Mouse (Mus musculus) MEL (cell line): Measurements from ENCODE around the gene Epb41l1. TPM values are rescaled to one million over a fixed set of nuclear protein-coding genes. Genes with fewer than 3 reads are reported as not detected.
"Not testable (repeated sequence)": the region's sequence is repeated elsewhere in the genome, so short reads cannot be mapped to it uniquely, and the experiment has no call there.

Experiments used
- DNase-seq: peaks from one replicate; pipeline ENCODE4 v3.0.0; 2011; ENCODE audit warnings: low read depth, low spot score
- H3K27ac ChIP-seq: 2 replicates; pipeline ENCODE4 v1.5.1; 2012; ENCODE audit warnings: low read depth, mild to moderate bottlenecking, control low read depth, low read length, moderate library complexity; ENCODE audit not compliant: control insufficient read depth
- H3K27me3 ChIP-seq, 2 experiments: fragments of 150-350 bp in 1 of 2; sonication (generic) in 1 of 2; 2 replicates each; pipeline ENCODE4 v1.6.1; 2012; ENCODE audit warnings: low read length in 2 of 2, mild to moderate bottlenecking in 2 of 2, improper control_type of control experiment in 1 of 2, moderate library complexity in 1 of 2; ENCODE audit not compliant: insufficient read depth in 2 of 2, control insufficient read depth in 1 of 2
- H3K36me3 ChIP-seq, 2 experiments: 2 replicates each; pipeline ENCODE4 v1.6.1; 2012 to 2014; ENCODE audit warnings: low read length in 2 of 2, improper control_type of control experiment in 1 of 2, inconsistent platforms in 1 of 2, mild to moderate bottlenecking in 1 of 2; ENCODE audit not compliant: insufficient read depth in 2 of 2, control insufficient read depth in 1 of 2
- H3K4me1 ChIP-seq, 2 experiments: fragments of 150-350 bp in 1 of 2; sonication (generic) in 1 of 2; 2 replicates each; pipeline ENCODE4 v1.6.1; 2012; ENCODE audit warnings: low read length in 2 of 2, improper control_type of control experiment in 1 of 2, mild to moderate bottlenecking in 1 of 2; ENCODE audit not compliant: insufficient read depth in 2 of 2, control insufficient read depth in 1 of 2
- H3K4me3 ChIP-seq, 2 experiments: fragments of 150-350 bp in 1 of 2; sonication (generic) in 1 of 2; 2 replicates each; pipeline ENCODE4 v1.5.1; 2012; ENCODE audit warnings: low read depth in 2 of 2, low read length in 2 of 2, mild to moderate bottlenecking in 2 of 2, moderate library complexity in 2 of 2, control low read depth in 1 of 2, improper control_type of control experiment in 1 of 2; ENCODE audit not compliant: control insufficient read depth in 1 of 2, insufficient read depth in 1 of 2
- H3K79me2 ChIP-seq: 2 replicates; pipeline ENCODE4 v1.6.1; 2012; ENCODE audit warnings: mild to moderate bottlenecking, low read length, moderate library complexity; ENCODE audit not compliant: control insufficient read depth, poor library complexity, insufficient read depth
- H3K9ac ChIP-seq: 2 replicates; pipeline ENCODE4 v1.6.1; 2012; ENCODE audit warnings: low read depth, mild to moderate bottlenecking, control low read depth, low read length, moderate library complexity; ENCODE audit not compliant: control insufficient read depth, poor library complexity, severe bottlenecking
- H3K9me3 ChIP-seq: fragments of 150-350 bp; sonication (generic); replicated peaks from 2 replicates; pipeline ENCODE4 v1.6.1; 2012; ENCODE audit warnings: mild to moderate bottlenecking, low read length, improper control_type of control experiment, moderate library complexity; ENCODE audit not compliant: insufficient read depth
- BHLHE40 ChIP-seq: IDR thresholded peaks from 2 replicates; pipeline ENCODE4 v1.6.1; 2012; ENCODE audit warnings: low read depth, mild to moderate bottlenecking, inconsistent platforms, low read length, improper control_type of control experiment, borderline replicate concordance
- CHD2 ChIP-seq: IDR thresholded peaks from 2 replicates; pipeline ENCODE4 v1.6.1; 2011; ENCODE audit warnings: low read length, improper control_type of control experiment
- E2F4 ChIP-seq: IDR thresholded peaks from 2 replicates; pipeline ENCODE4 v1.6.1; 2011; ENCODE audit warnings: low read depth, low read length, improper control_type of control experiment, borderline replicate concordance
- ELF1 ChIP-seq: IDR thresholded peaks from 2 replicates; pipeline ENCODE4 v1.6.1; 2014; ENCODE audit warnings: low read depth, mild to moderate bottlenecking, inconsistent platforms, low read length, improper control_type of control experiment, moderate library complexity
- GATA1 ChIP-seq: IDR thresholded peaks from 2 replicates; pipeline ENCODE4 v1.6.1; 2011; ENCODE audit warnings: low read depth, low read length, improper control_type of control experiment
- HCFC1 ChIP-seq: IDR thresholded peaks from 2 replicates; pipeline ENCODE4 v1.6.1; 2012; ENCODE audit warnings: low read depth, mild to moderate bottlenecking, inconsistent platforms, low read length, improper control_type of control experiment, moderate library complexity
- JUND ChIP-seq: IDR thresholded peaks from 2 replicates; pipeline ENCODE4 v1.6.1; 2011; ENCODE audit warnings: low read depth, mild to moderate bottlenecking, improper control_type of control experiment, low read length
- MYB ChIP-seq: IDR thresholded peaks from 2 replicates; pipeline ENCODE4 v1.6.1; 2011; ENCODE audit warnings: mild to moderate bottlenecking, low read depth, low read length, improper control_type of control experiment
- NELFE ChIP-seq: IDR thresholded peaks from 2 replicates; pipeline ENCODE4 v1.6.1; 2011; ENCODE audit warnings: low read depth, low read length, improper control_type of control experiment
- NRF1 ChIP-seq: IDR thresholded peaks from 2 replicates; pipeline ENCODE4 v1.6.1; 2014; ENCODE audit warnings: low read depth, mild to moderate bottlenecking, inconsistent platforms, low read length, improper control_type of control experiment, moderate library complexity; ENCODE audit not compliant: poor library complexity, insufficient read depth, severe bottlenecking
- POLR2A ChIP-seq, 2 experiments: IDR thresholded peaks; 2 replicates each; pipeline ENCODE4 v1.6.1; 2011 to 2012; ENCODE audit warnings: low read length in 2 of 2, mild to moderate bottlenecking in 2 of 2, control low read depth in 1 of 2, improper control_type of control experiment in 1 of 2, low read depth in 1 of 2, moderate library complexity in 1 of 2; ENCODE audit not compliant: control insufficient read depth in 1 of 2, insufficient read depth in 1 of 2, poor library complexity in 1 of 2
- RAD21 ChIP-seq: IDR thresholded peaks from 2 replicates; pipeline ENCODE4 v1.6.1; 2011; ENCODE audit warnings: mild to moderate bottlenecking, low read depth, low read length, improper control_type of control experiment
- SIN3A ChIP-seq: IDR thresholded peaks from 2 replicates; pipeline ENCODE4 v1.6.1; 2012; ENCODE audit warnings: low read length, improper control_type of control experiment, inconsistent platforms
- SMC3 ChIP-seq: IDR thresholded peaks from 2 replicates; pipeline ENCODE4 v1.6.1; 2011; ENCODE audit warnings: low read depth, low read length, improper control_type of control experiment
- TAL1 ChIP-seq: IDR thresholded peaks from 2 replicates; pipeline ENCODE4 v1.6.1; 2012; ENCODE audit warnings: mild to moderate bottlenecking, inconsistent platforms, low read length, moderate library complexity, mixed read lengths
- TBP ChIP-seq: IDR thresholded peaks from 2 replicates; pipeline ENCODE4 v1.8.0; 2011; ENCODE audit warnings: low read depth, low read length, improper control_type of control experiment
- TCF12 ChIP-seq: IDR thresholded peaks from 2 replicates; pipeline ENCODE4 v1.6.1; 2014; ENCODE audit warnings: low read depth, mild to moderate bottlenecking, inconsistent platforms, low read length, improper control_type of control experiment, moderate library complexity
- UBTF ChIP-seq: IDR thresholded peaks from 2 replicates; pipeline ENCODE4 v1.6.1; 2012; ENCODE audit warnings: low read depth, mild to moderate bottlenecking, inconsistent platforms, low read length, improper control_type of control experiment, moderate library complexity, borderline replicate concordance; ENCODE audit not compliant: insufficient read depth
- USF1 ChIP-seq: IDR thresholded peaks from 2 replicates; pipeline ENCODE4 v1.6.1; 2014; ENCODE audit warnings: low read depth, mild to moderate bottlenecking, inconsistent platforms, low read length, improper control_type of control experiment, moderate library complexity
- USF2 ChIP-seq, 2 experiments: IDR thresholded peaks; 2 replicates each; pipeline ENCODE4 v1.6.1; 2011 to 2012; ENCODE audit warnings: improper control_type of control experiment in 2 of 2, low read length in 2 of 2, borderline replicate concordance in 1 of 2, inconsistent platforms in 1 of 2, low read depth in 1 of 2, mild to moderate bottlenecking in 1 of 2; ENCODE audit not compliant: insufficient read depth in 1 of 2
- ZKSCAN1 ChIP-seq: IDR thresholded peaks from 2 replicates; pipeline ENCODE4 v1.6.1; 2012; ENCODE audit warnings: low read depth, mild to moderate bottlenecking, inconsistent platforms, low read length, improper control_type of control experiment, moderate library complexity
- ZNF384 ChIP-seq: IDR thresholded peaks from 2 replicates; pipeline ENCODE4 v1.6.1; 2012; ENCODE audit warnings: low read depth, mild to moderate bottlenecking, inconsistent platforms, low read length, improper control_type of control experiment
- polyA plus RNA-seq, 2 experiments: library from polyadenylated mRNA; stranded (reverse) in 1 of 2; unstranded in 1 of 2; fragments of >175 nt in 1 of 2; fragments of >200 nt in 1 of 2; gene quantifications; 2 replicates each; pipeline versions ENCODE4 v1.2.1 to v1.2.4; 2012; ENCODE audit warnings: low replicate concordance in 2 of 2, low read depth in 1 of 2; ENCODE audit not compliant: insufficient read length in 2 of 2, insufficient read depth in 1 of 2, missing spikeins in 1 of 2
- total RNA-seq: library from RNA; depleted of rRNA; stranded (reverse); fragments of 300-350 nt; gene quantifications from 2 replicates; pipeline ENCODE4 v1.2.3, GENCODE M21; 2012

The Epb41l1 gene
- total and polyA plus RNA-seq, 3 experiments: 1.5 to 7.3 TPM; not detected in 1

- peak overlapping the region; percentile 53 to 58 for H3K4me3 ChIP-seq
- H3K4me1 ChIP-seq, H3K79me2 ChIP-seq, H3K36me3 ChIP-seq, H3K27ac ChIP-seq, H3K9me3 ChIP-seq, H3K27me3 ChIP-seq: not testable (repeated sequence)
- peak; percentile 89 for DNase-seq
- TF ChIP-seq HCFC1: peak; percentile 80
- 0 out of 2 replicates have a peak, but pooled peaks have one; percentile 24 for TF ChIP-seq SIN3A
- peak in 1 of 2 experiments; percentile 37; a peak in 1 of 4 replicates for TF ChIP-seq POLR2A (IDR thresholded peaks at IDR 0.05; ENCODE audit: control insufficient read depth in 1 of 2, insufficient read depth in 1 of 2, low read depth in 1 of 2, low read length in 2 of 2, poor library complexity in 1 of 2)
- TF ChIP-seq TBP: 0 out of 2 replicates have a peak, but pooled peaks have one; percentile 32
- peak overlapping the region; percentile 58 for H3K9ac ChIP-seq
These were observed 28.1 kb upstream of the Epb41l1 start for GRCm38 (mm10) chr2:156392461-156393154.

GRCm38 (mm10) chr2:156393155-156393828 is 27.4 kb upstream of the Epb41l1 start:
- peaks cover 2% of the 10 kb centered on the region; the same call in 1 of the 2 replicates for H3K79me2 ChIP-seq
- peaks cover 0 to 2% of the 10 kb centered on the region in 2 experiments; a peak in 1 of 4 replicates for H3K36me3 ChIP-seq
- peak; percentile 60 for DNase-seq
- peak overlapping the region; percentile 29; the same call in 1 of the 2 replicates for H3K27ac ChIP-seq
- no peaks in the 10 kb centered on the region for H3K9me3 ChIP-seq
- H3K27me3 ChIP-seq: no peaks in the 10 kb centered on the region
- H3K4me1 ChIP-seq: peaks cover 0 to 5% of the 10 kb centered on the region in 2 experiments; a peak in 2 of 4 replicates
- peak overlapping the region; percentile 36 to 58 for H3K4me3 ChIP-seq
- TF ChIP-seq NRF1 (no peak), JUND (no peak), HCFC1 (no peak), USF2 (IDR thresholded peaks at IDR 0.05; ENCODE audit: borderline replicate concordance in 1 of 2, insufficient read depth in 1 of 2, low read depth in 1 of 2, low read length in 2 of 2) (no peak), MYB (no peak), USF1 (no peak), GATA1 (no peak), CHD2 (no peak), TBP (no peak), ZNF384 (no peak), NELFE (no peak), BHLHE40 (no peak), ELF1 (no peak), TCF12 (no peak), UBTF (no peak), ZKSCAN1 (no peak), RAD21 (no peak), TAL1 (no peak), E2F4 (no peak), SMC3 (no peak)
- TF ChIP-seq, all 39 proteins: peak for 0
- peak overlapping the region; percentile 51 for H3K9ac ChIP-seq
